Mouse (Mus musculus) CH12.LX (cell line): ENCODE measurements around the gene Pold1. TPM values are rescaled to one million over a fixed set of nuclear protein-coding genes. Genes with fewer than 3 reads are reported as not detected.

ENCODE experiments used
- DNase-seq: peaks from one replicate; pipeline ENCODE4 v3.0.0-alpha.2; 2013; ENCODE audit errors: extremely low read depth
- H3K27ac ChIP-seq: 2 replicates; pipeline ENCODE4 v1.5.1; 2012; ENCODE audit warnings: low read depth, mild to moderate bottlenecking, control low read depth, moderate library complexity; ENCODE audit not compliant: insufficient read depth
- H3K27me3 ChIP-seq: replicated peaks from 2 replicates; pipeline ENCODE3; 2012; ENCODE audit warnings: inconsistent platforms
- H3K36me3 ChIP-seq, 2 experiments: replicated peaks in 1 of 2; 2 replicates each; pipeline versions ENCODE3 to v1.6.1; 2012; ENCODE audit warnings: inconsistent platforms in 1 of 2, low read length in 1 of 2, mild to moderate bottlenecking in 1 of 2, mixed read lengths in 1 of 2, moderate library complexity in 1 of 2; ENCODE audit not compliant: control insufficient read depth in 1 of 2, insufficient read depth in 1 of 2
- H3K4me1 ChIP-seq, 2 experiments: 2 replicates each; pipeline ENCODE4 v1.6.1; 2012; ENCODE audit warnings: inconsistent platforms in 1 of 2, moderate library complexity in 1 of 2; ENCODE audit not compliant: insufficient read depth in 2 of 2, control insufficient read depth in 1 of 2
- H3K4me2 ChIP-seq: 2 replicates; pipeline ENCODE4 v1.6.1; 2012; ENCODE audit warnings: low read depth, mild to moderate bottlenecking, control low read depth; ENCODE audit not compliant: poor library complexity, insufficient read depth, severe bottlenecking
- H3K4me3 ChIP-seq, 3 experiments: fragments of 150-350 bp in 1 of 3; sonication (generic) in 1 of 3; replicated peaks in 1 of 3; 2 replicates each; pipeline versions ENCODE3 to v1.5.1; 2011 to 2012; ENCODE audit warnings: low read depth in 2 of 3, low read length in 2 of 3, mild to moderate bottlenecking in 2 of 3, moderate library complexity in 2 of 3, control low read depth in 1 of 3, improper control_type of control experiment in 1 of 3, inconsistent platforms in 1 of 3, mixed read lengths in 1 of 3; ENCODE audit not compliant: poor library complexity in 1 of 3
- H3K79me2 ChIP-seq: replicated peaks from 2 replicates; pipeline ENCODE4 v1.6.1; 2012; ENCODE audit warnings: mild to moderate bottlenecking, moderate library complexity; ENCODE audit not compliant: control insufficient read depth, poor library complexity, insufficient read depth, severe bottlenecking; ENCODE audit errors: extremely low read depth
- H3K9ac ChIP-seq: 2 replicates; pipeline ENCODE4 v1.6.1; 2012; ENCODE audit warnings: low read depth, mild to moderate bottlenecking, control low read depth, moderate library complexity; ENCODE audit not compliant: insufficient read depth
- H3K9me3 ChIP-seq: replicated peaks from 2 replicates; pipeline ENCODE3; 2012; ENCODE audit warnings: low read length, inconsistent platforms, mixed read lengths
- BHLHE40 ChIP-seq: IDR thresholded peaks from 2 replicates; pipeline ENCODE4 v1.6.1; 2011; ENCODE audit warnings: mild to moderate bottlenecking, low read depth, low read length, improper control_type of control experiment
- CHD1 ChIP-seq: IDR thresholded peaks from 2 replicates; pipeline ENCODE4 v1.6.1; 2012; ENCODE audit warnings: low read depth, low read length, improper control_type of control experiment, inconsistent platforms
- CHD2 ChIP-seq: IDR thresholded peaks from 2 replicates; pipeline ENCODE4 v1.6.1; 2011; ENCODE audit warnings: low read length, improper control_type of control experiment
- CTCF ChIP-seq, 2 experiments: IDR thresholded peaks in 1 of 2; conservative IDR thresholded peaks in 1 of 2; 2 replicates each; pipeline ENCODE4 v1.5.1; 2011 to 2012; ENCODE audit warnings: low read depth in 2 of 2, low read length in 2 of 2, improper control_type of control experiment in 1 of 2, inconsistent platforms in 1 of 2, mild to moderate bottlenecking in 1 of 2, moderate library complexity in 1 of 2
- EP300 ChIP-seq: IDR thresholded peaks from 2 replicates; pipeline ENCODE4 v1.6.1; 2011; ENCODE audit warnings: low read length, improper control_type of control experiment
- ETS1 ChIP-seq: conservative IDR thresholded peaks from 2 replicates; pipeline ENCODE4 v1.6.1; 2012; ENCODE audit warnings: low read depth, mild to moderate bottlenecking, inconsistent platforms, low read length, improper control_type of control experiment, moderate library complexity
- GABPA ChIP-seq: IDR thresholded peaks from 2 replicates; pipeline ENCODE4 v1.6.1; 2012; ENCODE audit warnings: low read depth, low read length, improper control_type of control experiment, inconsistent platforms; ENCODE audit not compliant: insufficient replicate concordance
- HCFC1 ChIP-seq: IDR thresholded peaks from 2 replicates; pipeline ENCODE4 v1.6.1; 2012; ENCODE audit warnings: low read depth, mild to moderate bottlenecking, inconsistent platforms, low read length, improper control_type of control experiment
- KAT2A ChIP-seq: IDR thresholded peaks from 2 replicates; pipeline ENCODE4 v1.6.1; 2012; ENCODE audit warnings: low read length, improper control_type of control experiment, inconsistent platforms; ENCODE audit not compliant: insufficient replicate concordance
- MAZ ChIP-seq: IDR thresholded peaks from 2 replicates; pipeline ENCODE4 v1.6.1; 2012; ENCODE audit warnings: low read depth, mild to moderate bottlenecking, inconsistent platforms, low read length, improper control_type of control experiment, moderate library complexity
- MXI1 ChIP-seq: IDR thresholded peaks from 2 replicates; pipeline ENCODE4 v1.6.1; 2011; ENCODE audit warnings: mild to moderate bottlenecking, low read depth, low read length, improper control_type of control experiment
- NELFE ChIP-seq: IDR thresholded peaks from 2 replicates; pipeline ENCODE4 v1.6.1; 2011; ENCODE audit warnings: low read depth, low read length, improper control_type of control experiment
- POLR2AphosphoS2 ChIP-seq: IDR thresholded peaks from 2 replicates; pipeline ENCODE4 v1.6.1; 2011; ENCODE audit warnings: low read depth, low read length, improper control_type of control experiment
- RAD21 ChIP-seq: IDR thresholded peaks from 2 replicates; pipeline ENCODE4 v1.6.1; 2011; ENCODE audit warnings: low read depth, mild to moderate bottlenecking, low read length, improper control_type of control experiment, moderate library complexity
- SIN3A ChIP-seq: IDR thresholded peaks from 2 replicates; pipeline ENCODE4 v1.6.1; 2012; ENCODE audit warnings: low read length, improper control_type of control experiment, inconsistent platforms
- SMC3 ChIP-seq: IDR thresholded peaks from 2 replicates; pipeline ENCODE4 v1.6.1; 2011; ENCODE audit warnings: low read depth, low read length, improper control_type of control experiment
- TCF12 ChIP-seq: IDR thresholded peaks from 2 replicates; pipeline ENCODE4 v1.6.1; 2014; ENCODE audit warnings: low read depth, mild to moderate bottlenecking, inconsistent platforms, low read length, improper control_type of control experiment
- UBTF ChIP-seq: IDR thresholded peaks from 2 replicates; pipeline ENCODE4 v1.6.1; 2012; ENCODE audit warnings: low read depth, mild to moderate bottlenecking, inconsistent platforms, low read length, improper control_type of control experiment, moderate library complexity
- USF2 ChIP-seq: conservative IDR thresholded peaks from 2 replicates; pipeline ENCODE4 v1.6.1; 2011; ENCODE audit warnings: low read depth, low read length, improper control_type of control experiment
- ZKSCAN1 ChIP-seq: IDR thresholded peaks from 2 replicates; pipeline ENCODE4 v1.6.1; 2012; ENCODE audit warnings: low read depth, inconsistent platforms, low read length, improper control_type of control experiment, borderline replicate concordance
- ZNF384 ChIP-seq: IDR thresholded peaks from 2 replicates; pipeline ENCODE4 v1.6.1; 2012; ENCODE audit warnings: low read depth, low read length, improper control_type of control experiment, inconsistent platforms
- dilution Hi-C: fragments of 300-500 bp; cut with MboI; formaldehyde crosslinking; loops from 2 replicates; pipeline ENCODE4 v1.14.3; 2020; ENCODE audit warnings: low sequenced_read_pairs; ENCODE audit not compliant: extremely low pct_unique_long_range_greater_than_20kb, extremely low pct_ligation_motif_present
- in situ Hi-C: fragments of 300-500 bp; cut with MboI; formaldehyde crosslinking; loops from 3 replicates; pipeline ENCODE4 v1.14.3; 2019; ENCODE audit warnings: low sequenced_read_pairs, low pct_ligation_motif_present, low pct_unique_long_range_greater_than_20kb, mixed read lengths
- polyA plus RNA-seq: library from polyadenylated mRNA; unstranded; fragments of >175 nt; gene quantifications from 2 replicates; pipeline ENCODE4 v1.2.1, GENCODE M21; 2012; ENCODE audit warnings: low read depth; ENCODE audit not compliant: insufficient read length
- total RNA-seq, 2 experiments: library from RNA; depleted of rRNA; stranded (reverse); fragments of 300-350 nt in 1 of 2; fragments of >200 nt in 1 of 2; gene quantifications; 2 replicates each; pipeline ENCODE4 v1.2.3; 2012 to 2014

Gene Pold1
- total and polyA plus RNA-seq, 3 experiments, result 49.3 to 131 (median 67.6) TPM

DNA sequence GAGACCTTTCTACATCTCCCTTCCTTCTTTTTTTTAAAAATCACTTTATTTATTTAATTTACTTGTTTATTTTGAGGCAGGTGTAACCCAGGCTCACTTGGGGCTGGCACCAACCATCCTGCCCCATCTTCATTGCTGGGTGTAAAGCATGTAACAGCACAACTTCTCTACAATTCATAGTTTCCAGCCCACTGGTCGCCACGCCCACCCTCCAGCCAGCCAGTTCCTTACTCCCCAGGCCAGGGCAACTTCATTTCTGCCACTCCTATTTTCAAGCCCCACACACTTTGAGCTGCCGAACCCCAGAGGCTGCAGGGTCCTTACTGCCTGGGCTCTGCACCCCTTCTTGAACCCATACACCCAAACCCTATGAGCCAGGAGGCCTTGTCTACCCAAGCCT, 27.7 kb downstream of the Pold1 start:
- dilution Hi-C loops, result no loop called here
- TF ChIP-seq TCF12 (no peak), CHD2 (no peak), BHLHE40 (no peak), CTCF (conservative IDR thresholded peaks at IDR 0.05 in 1 of 2, IDR thresholded peaks at IDR 0.05 in 1 of 2; ENCODE audit: low read depth in 2 of 2, low read length in 2 of 2) (no peak), ETS1 (no peak), EP300 (no peak), USF2 (no peak), RAD21 (no peak)
- no peak overlapping the region for H3K27ac ChIP-seq

DNA sequence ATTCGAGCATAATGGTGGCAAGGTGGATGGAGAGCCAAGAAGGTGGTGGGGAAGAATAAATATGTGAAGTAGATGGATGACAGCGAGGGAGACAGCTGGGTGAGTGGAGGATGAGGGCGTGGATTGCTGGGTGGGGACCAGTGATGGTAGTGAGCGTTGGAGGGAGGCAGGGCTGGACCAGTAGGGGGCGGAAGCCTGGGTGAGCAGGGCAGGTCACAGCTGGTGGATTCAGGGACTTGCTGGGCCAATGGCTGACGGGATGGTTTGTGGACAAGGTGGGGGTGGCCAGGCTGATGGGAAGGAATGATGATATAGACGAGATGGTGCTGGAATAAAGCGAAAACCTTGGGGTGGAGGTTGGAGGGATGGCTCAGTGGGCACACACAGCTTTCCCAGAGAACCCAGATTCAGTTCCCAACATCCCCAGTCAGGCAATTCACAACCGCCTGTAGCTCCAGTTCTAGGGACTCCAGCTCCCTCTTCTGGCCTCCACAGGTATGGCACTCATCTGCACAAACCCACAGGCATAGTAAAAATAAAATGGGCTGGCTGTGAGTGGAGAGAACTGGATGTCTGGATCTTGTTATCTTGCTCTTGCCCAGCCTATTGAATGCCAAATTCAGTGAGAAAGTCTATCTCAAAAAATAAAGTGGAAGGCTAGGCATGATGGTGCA, 29.3 kb downstream of the Pold1 start:
- Histone ChIP-seq H3K27ac (no peak overlapping the region), H3K9me3 (no peaks in the 10 kb centered on the region), H3K36me3 (peaks cover 17 to 64% of the 10 kb centered on the region in 2 experiments), H3K4me1 (peaks cover under 1 to 26% of the 10 kb centered on the region in 2 experiments; a peak in 3 of 4 replicates), H3K27me3 (no peaks in the 10 kb centered on the region), H3K79me2 (no peaks in the 10 kb centered on the region), H3K4me2 (no peak overlapping the region), H3K9ac (no peak overlapping the region), H3K4me3 (no peak overlapping the region)
- no peak for TF ChIP-seq ZKSCAN1
- TF ChIP-seq RAD21, result peak; percentile 58
- TF ChIP-seq ETS1, result no peak
- TF ChIP-seq CTCF (conservative IDR thresholded peaks at IDR 0.05 in 1 of 2, IDR thresholded peaks at IDR 0.05 in 1 of 2; ENCODE audit: low read depth in 2 of 2, low read length in 2 of 2), result peak in 1 of 2 experiments; percentile 60; a peak in 2 of 4 replicates
- TF ChIP-seq SMC3, result peak; percentile 36
- in situ Hi-C loops, result no loop called here
- dilution Hi-C loops, result no loop called here
- DNase-seq, result peak; percentile 45

More for the DNA sequence above, 27.7 kb downstream of the Pold1 start:
- Histone ChIP-seq H3K9me3 (no peaks in the 10 kb centered on the region), H3K4me1 (peaks cover 10 to 42% of the 10 kb centered on the region in 2 experiments; a peak in 3 of 4 replicates), H3K9ac (no peak overlapping the region), H3K4me2 (no peak overlapping the region), H3K36me3 (peaks cover 4 to 49% of the 10 kb centered on the region in 2 experiments), H3K27me3 (no peaks in the 10 kb centered on the region), H3K79me2 (no peaks in the 10 kb centered on the region), H3K4me3 (no peak overlapping the region)
- no peak for DNase-seq
- in situ Hi-C loops, result no loop called here

- dilution Hi-C loops (no loop called here), in situ Hi-C loops (loop anchor here (5.0 kb wide), 2 partner anchors 45 to 140 kb away; partner anchors contain the start of gene Nr1h2)
- H3K27me3 ChIP-seq, result no peaks in the 10 kb centered on the region
- DNase-seq, result no peak
- H3K36me3 ChIP-seq, result peaks cover 65 to 94% of the 10 kb centered on the region in 2 experiments
- H3K9me3 ChIP-seq, result peaks cover 14% of the 10 kb centered on the region
- no peak overlapping the region for H3K4me3 ChIP-seq
- no peak overlapping the region for H3K27ac ChIP-seq
- H3K79me2 ChIP-seq, result no peaks in the 10 kb centered on the region
- no peak overlapping the region for H3K4me2 ChIP-seq
- no peaks in the 10 kb centered on the region for H3K4me1 ChIP-seq
- TF ChIP-seq HCFC1 (no peak), SIN3A (no peak), CHD1 (no peak), MAZ (no peak), MXI1 (no peak), SMC3 (no peak), POLR2AphosphoS2 (no peak), NELFE (no peak), KAT2A (no peak), BHLHE40 (no peak), ETS1 (no peak), CTCF (conservative IDR thresholded peaks at IDR 0.05 in 1 of 2, IDR thresholded peaks at IDR 0.05 in 1 of 2; ENCODE audit: low read depth in 2 of 2, low read length in 2 of 2) (no peak), UBTF (no peak), GABPA (no peak), ZNF384 (no peak)
- no peak overlapping the region for H3K9ac ChIP-seq
These were observed 41.2 kb downstream of the Pold1 start for GRCm38 (mm10) chr7:44507491-44507890.
